Mouse (Mus musculus) spleen, postnatal 0 days (tissue): ENCODE measurements around the gene Stxbp6. TPM values are rescaled to one million over a fixed set of nuclear protein-coding genes. Genes with fewer than 3 reads are reported as not detected.

Source experiments
- polyA plus RNA-seq: library from polyadenylated mRNA; unstranded; fragments of >200 nt; fragmentation: Nextera tagmentation; extraction: Ambion mirVana; gene quantifications from 2 replicates; pipeline ENCODE4 v1.2.1, GENCODE M21; 2015

The Stxbp6 gene
- 4.1 and 4.8 TPM in 2 replicates for polyA plus RNA-seq

GRCm38 (mm10) chr12:45074611-45075342, at the start of gene Stxbp6:
Gene Stxbp6, minus strand, starts transcription at chr12:45074709.

